Mouse (Mus musculus): Measurements from ENCODE around the gene Chka. TPM values are rescaled to one million over a fixed set of nuclear protein-coding genes. Genes with fewer than 3 reads are reported as not detected.

The Chka gene
- total and polyA plus RNA-seq, 3 experiments: 7.6 to 13.0 (median 10.1) TPM

GRCm38 (mm10) chr19:3843629-3844028 lies 7.9 kb upstream of the Chka start:
- Histone ChIP-seq H3K9ac (ENCODE audit: insufficient read depth, low read depth) (no peak overlapping the region), H3K9me3 (replicated peaks; ENCODE audit: low read length) (no peaks in the 10 kb centered on the region), H3K36me3 (replicated peaks in 1 of 2; ENCODE audit: control insufficient read depth in 1 of 2, insufficient read depth in 1 of 2, low read length in 1 of 2) (no peaks in the 10 kb centered on the region), H3K27ac (ENCODE audit: insufficient read depth, low read depth) (no peak overlapping the region), H3K79me2 (replicated peaks; ENCODE audit: control insufficient read depth, extremely low read depth, insufficient read depth, poor library complexity, severe bottlenecking) (no peaks in the 10 kb centered on the region), H3K4me2 (ENCODE audit: insufficient read depth, low read depth, poor library complexity, severe bottlenecking) (no peak overlapping the region), H3K4me3 (replicated peaks in 1 of 3; ENCODE audit: low read depth in 2 of 3, low read length in 2 of 3, poor library complexity in 1 of 3) (no peak overlapping the region), H3K4me1 (ENCODE audit: control insufficient read depth in 1 of 2, insufficient read depth in 2 of 2) (peaks cover 2 to 16% of the 10 kb centered on the region in 2 experiments; a peak in 3 of 4 replicates), H3K27me3 (replicated peaks) (no peaks in the 10 kb centered on the region)
- in situ Hi-C loops (cut with MboI; ENCODE audit: low pct_ligation_motif_present, low pct_unique_long_range_greater_than_20kb, low sequenced_read_pairs): no loop called here
- no peak for DNase-seq (ENCODE audit: extremely low read depth)
- dilution Hi-C loops (cut with MboI; ENCODE audit: extremely low pct_ligation_motif_present, extremely low pct_unique_long_range_greater_than_20kb, low sequenced_read_pairs): no loop called here
- TF ChIP-seq ETS1 (conservative IDR thresholded peaks at IDR 0.05; ENCODE audit: low read depth, low read length) (no peak), JUN (IDR thresholded peaks at IDR 0.05; ENCODE audit: insufficient read depth, low read depth, low read length) (no peak), TCF12 (IDR thresholded peaks at IDR 0.05; ENCODE audit: low read depth, low read length) (no peak), USF1 (IDR thresholded peaks at IDR 0.05; ENCODE audit: low read depth, low read length) (no peak), RAD21 (IDR thresholded peaks at IDR 0.05; ENCODE audit: low read depth, low read length) (no peak), UBTF (IDR thresholded peaks at IDR 0.05; ENCODE audit: low read depth, low read length) (no peak), BHLHE40 (IDR thresholded peaks at IDR 0.05; ENCODE audit: low read depth, low read length) (no peak), ZC3H11A (IDR thresholded peaks at IDR 0.05; ENCODE audit: low read depth, low read length) (no peak)

GRCm38 (mm10) chr19:3844836-3845235 lies 6.7 kb upstream of the Chka start:
- dilution Hi-C loops (cut with MboI; ENCODE audit: extremely low pct_ligation_motif_present, extremely low pct_unique_long_range_greater_than_20kb, low sequenced_read_pairs): no loop called here
- H3K36me3 ChIP-seq (replicated peaks in 1 of 2; ENCODE audit: control insufficient read depth in 1 of 2, insufficient read depth in 1 of 2, low read length in 1 of 2): no peaks in the 10 kb centered on the region
- no peak for TF ChIP-seq BHLHE40 (IDR thresholded peaks at IDR 0.05; ENCODE audit: low read depth, low read length)
- no peak for TF ChIP-seq CHD1 (IDR thresholded peaks at IDR 0.05; ENCODE audit: low read depth, low read length)
- TF ChIP-seq RAD21 (IDR thresholded peaks at IDR 0.05; ENCODE audit: low read depth, low read length): no peak
- TF ChIP-seq USF2 (conservative IDR thresholded peaks at IDR 0.05; ENCODE audit: low read depth, low read length): no peak
- TF ChIP-seq ZMIZ1 (IDR thresholded peaks at IDR 0.05; ENCODE audit: low read depth, low read length): no peak
- TF ChIP-seq MAZ (IDR thresholded peaks at IDR 0.05; ENCODE audit: low read depth, low read length): no peak
- no peak for TF ChIP-seq TCF12 (IDR thresholded peaks at IDR 0.05; ENCODE audit: low read depth, low read length)
- no peak for TF ChIP-seq SIN3A (IDR thresholded peaks at IDR 0.05; ENCODE audit: low read length)
- TF ChIP-seq ETS1 (conservative IDR thresholded peaks at IDR 0.05; ENCODE audit: low read depth, low read length): no peak
- TF ChIP-seq SMC3 (IDR thresholded peaks at IDR 0.05; ENCODE audit: low read depth, low read length): no peak
- DNase-seq (ENCODE audit: extremely low read depth): no peak
- peaks cover 2 to 16% of the 10 kb centered on the region in 2 experiments; a peak in 3 of 4 replicates for H3K4me1 ChIP-seq (ENCODE audit: control insufficient read depth in 1 of 2, insufficient read depth in 2 of 2)
- H3K4me3 ChIP-seq (replicated peaks in 1 of 3; ENCODE audit: low read depth in 2 of 3, low read length in 2 of 3, poor library complexity in 1 of 3): no peak overlapping the region
- no peaks in the 10 kb centered on the region for H3K27me3 ChIP-seq (replicated peaks)
- H3K9me3 ChIP-seq (replicated peaks; ENCODE audit: low read length): no peaks in the 10 kb centered on the region
- H3K4me2 ChIP-seq (ENCODE audit: insufficient read depth, low read depth, poor library complexity, severe bottlenecking): no peak overlapping the region
- no peak overlapping the region for H3K27ac ChIP-seq (ENCODE audit: insufficient read depth, low read depth)
- no peak overlapping the region for H3K9ac ChIP-seq (ENCODE audit: insufficient read depth, low read depth)
- H3K79me2 ChIP-seq (replicated peaks; ENCODE audit: control insufficient read depth, extremely low read depth, insufficient read depth, poor library complexity, severe bottlenecking): no peaks in the 10 kb centered on the region
- in situ Hi-C loops (cut with MboI; ENCODE audit: low pct_ligation_motif_present, low pct_unique_long_range_greater_than_20kb, low sequenced_read_pairs): no loop called here
